Mouse (Mus musculus) megakaryocyte, embryonic 14.5 days (primary cell): ENCODE measurements around the gene Olfr1111. TPM values are rescaled to one million over a fixed set of nuclear protein-coding genes. Genes with fewer than 3 reads are reported as not detected.
"Not testable (repeated sequence)": the region's sequence is repeated elsewhere in the genome, so short reads cannot be mapped to it uniquely, and the experiment has no call there.

Source experiments
- H3K27me3 ChIP-seq: replicated peaks from 2 replicates; pipeline ENCODE3; 2012; ENCODE audit warnings: inconsistent platforms
- H3K36me3 ChIP-seq: replicated peaks from 2 replicates; pipeline ENCODE3; 2012; ENCODE audit warnings: low read length, inconsistent platforms, mixed read lengths
- H3K4me1 ChIP-seq: 2 replicates; pipeline ENCODE4 v1.6.1; 2012; ENCODE audit warnings: inconsistent platforms
- H3K4me3 ChIP-seq: replicated peaks from 2 replicates; pipeline ENCODE3; 2012; ENCODE audit warnings: moderate library complexity, mild to moderate bottlenecking, inconsistent platforms
- H3K9me3 ChIP-seq: 2 replicates; pipeline ENCODE4 v1.6.1; 2012; ENCODE audit warnings: inconsistent platforms
- FLI1 ChIP-seq: IDR thresholded peaks from 2 replicates; pipeline ENCODE4 v1.6.1; 2012; ENCODE audit warnings: low read length, inconsistent platforms, mixed read lengths
- GATA1 ChIP-seq: IDR thresholded peaks from 3 replicates; pipeline ENCODE4 v1.6.1; 2012; ENCODE audit warnings: mixed read lengths, low read length, inconsistent platforms, borderline replicate concordance
- polyA plus RNA-seq: library from polyadenylated mRNA; stranded (reverse); fragments of >175 nt; gene quantifications from 2 replicates; pipeline ENCODE4 v1.2.3, GENCODE M21; 2012; ENCODE audit warnings: low replicate concordance; ENCODE audit not compliant: insufficient read depth

Gene Olfr1111
- polyA plus RNA-seq: not detected in 2 replicates

GRCm38 (mm10) chr2:87152524-87152923 lies at the start of gene Olfr1111:
Gene Olfr1111 (minus strand): TSS chr2:87152624.
- TF ChIP-seq FLI1: no peak
- no peak for TF ChIP-seq GATA1
- Histone ChIP-seq H3K27me3 (no peaks in the 10 kb centered on the region), H3K9me3 (no peaks in the 10 kb centered on the region), H3K4me1 (no peaks in the 10 kb centered on the region), H3K4me3 (no peak within 1 kb of the TSS), H3K36me3 (no peaks in the 10 kb centered on the region)

- TF ChIP-seq GATA1 (no peak), FLI1 (no peak)
- no peaks in the 10 kb centered on the region for H3K27me3 ChIP-seq
- no peak within 1 kb of the TSS for H3K4me3 ChIP-seq
- H3K4me1 ChIP-seq: no peaks in the 10 kb centered on the region
- H3K36me3 ChIP-seq: no peaks in the 10 kb centered on the region
- no peaks in the 10 kb centered on the region for H3K9me3 ChIP-seq
Observed at GRCm38 (mm10) chr2:87187498-87187897, 35.1 kb upstream of the Olfr1111 start, which contains the start of gene Olfr1112. Gene Olfr1112 (plus strand): TSS chr2:87187798.

- H3K4me3 ChIP-seq, H3K36me3 ChIP-seq, H3K4me1 ChIP-seq, H3K27me3 ChIP-seq: not testable (repeated sequence)
- H3K9me3 ChIP-seq: peaks cover 16% of the 10 kb centered on the region
Observed at GRCm38 (mm10) chr2:87167731-87168130, 15.3 kb upstream of the Olfr1111 start.

GRCm38 (mm10) chr2:87140200-87140599 lies 12.2 kb downstream of the Olfr1111 start, which contains the start of gene Olfr1110:
Gene Olfr1110 (minus strand): TSS chr2:87140300.
- no peaks in the 10 kb centered on the region for H3K4me1 ChIP-seq
- no peaks in the 10 kb centered on the region for H3K27me3 ChIP-seq
- H3K9me3 ChIP-seq: no peaks in the 10 kb centered on the region
- no peak within 1 kb of the TSS for H3K4me3 ChIP-seq
- TF ChIP-seq FLI1: no peak
- no peak for TF ChIP-seq GATA1
- H3K36me3 ChIP-seq: no peaks in the 10 kb centered on the region

GRCm38 (mm10) chr2:87114467-87114866 lies 38.0 kb downstream of the Olfr1111 start, which contains the start of gene Olfr259:
Gene Olfr259 (minus strand): TSS chr2:87114567.
- Histone ChIP-seq H3K36me3 (no peaks in the 10 kb centered on the region), H3K4me1 (no peaks in the 10 kb centered on the region), H3K4me3 (no peak within 1 kb of the TSS), H3K27me3 (no peaks in the 10 kb centered on the region), H3K9me3 (no peaks in the 10 kb centered on the region)
- TF ChIP-seq FLI1 (no peak), GATA1 (no peak)

Other genes starting within 250 kb of the Olfr1111 start
- gene Olfr1098, start 228.1 kb downstream of the Olfr1111 start, polyA plus RNA-seq: not detected in 2 replicates
- not detected in 2 replicates for gene Olfr1099, start 191.9 kb downstream of the Olfr1111 start, polyA plus RNA-seq
- not detected in 2 replicates for gene Olfr1100, start 172.7 kb downstream of the Olfr1111 start, polyA plus RNA-seq
- not detected in 2 replicates for gene Olfr1101, start 161.4 kb downstream of the Olfr1111 start, polyA plus RNA-seq
- not detected in 2 replicates for gene Olfr1102, start 154.2 kb downstream of the Olfr1111 start, polyA plus RNA-seq
- gene Olfr1104, start 125.5 kb downstream of the Olfr1111 start, polyA plus RNA-seq: not detected in 2 replicates
- 0.02 TPM in 1 of 2 replicates, not detected in the other for gene Olfr1105, start 116.1 kb downstream of the Olfr1111 start, polyA plus RNA-seq
- gene Olfr1106, start 100.4 kb downstream of the Olfr1111 start, polyA plus RNA-seq: not detected in 2 replicates
- not detected in 2 replicates for gene Olfr1107, start 76.8 kb downstream of the Olfr1111 start, polyA plus RNA-seq
- not detected in 2 replicates for gene Olfr1109, start 56.6 kb downstream of the Olfr1111 start, polyA plus RNA-seq
- gene Olfr259, start 38.1 kb downstream of the Olfr1111 start, polyA plus RNA-seq: not detected in 2 replicates
- gene Olfr1110, start 12.3 kb downstream of the Olfr1111 start, polyA plus RNA-seq: not detected in 2 replicates
- gene Olfr1112, start 35.2 kb upstream of the Olfr1111 start, polyA plus RNA-seq: not detected in 2 replicates
- gene Olfr1113, start 56.3 kb upstream of the Olfr1111 start, polyA plus RNA-seq: not detected in 2 replicates
- not detected in 2 replicates for gene Olfr1115, start 95.4 kb upstream of the Olfr1111 start, polyA plus RNA-seq
- gene Olfr1116, start 114.9 kb upstream of the Olfr1111 start, polyA plus RNA-seq: not detected in 2 replicates
- gene Olfr1118, start 155.0 kb upstream of the Olfr1111 start, polyA plus RNA-seq: 0.43 TPM in 1 of 2 replicates, not detected in the other
- not detected in 2 replicates for gene Olfr1120, start 202.2 kb upstream of the Olfr1111 start, polyA plus RNA-seq
- not detected in 2 replicates for gene Olfr1121, start 217.3 kb upstream of the Olfr1111 start, polyA plus RNA-seq
- not detected in 2 replicates for gene Olfr1122, start 233.2 kb upstream of the Olfr1111 start, polyA plus RNA-seq